Mouse (Mus musculus): ENCODE measurements around the gene Slc34a3.

Gene Slc34a3

DNA sequence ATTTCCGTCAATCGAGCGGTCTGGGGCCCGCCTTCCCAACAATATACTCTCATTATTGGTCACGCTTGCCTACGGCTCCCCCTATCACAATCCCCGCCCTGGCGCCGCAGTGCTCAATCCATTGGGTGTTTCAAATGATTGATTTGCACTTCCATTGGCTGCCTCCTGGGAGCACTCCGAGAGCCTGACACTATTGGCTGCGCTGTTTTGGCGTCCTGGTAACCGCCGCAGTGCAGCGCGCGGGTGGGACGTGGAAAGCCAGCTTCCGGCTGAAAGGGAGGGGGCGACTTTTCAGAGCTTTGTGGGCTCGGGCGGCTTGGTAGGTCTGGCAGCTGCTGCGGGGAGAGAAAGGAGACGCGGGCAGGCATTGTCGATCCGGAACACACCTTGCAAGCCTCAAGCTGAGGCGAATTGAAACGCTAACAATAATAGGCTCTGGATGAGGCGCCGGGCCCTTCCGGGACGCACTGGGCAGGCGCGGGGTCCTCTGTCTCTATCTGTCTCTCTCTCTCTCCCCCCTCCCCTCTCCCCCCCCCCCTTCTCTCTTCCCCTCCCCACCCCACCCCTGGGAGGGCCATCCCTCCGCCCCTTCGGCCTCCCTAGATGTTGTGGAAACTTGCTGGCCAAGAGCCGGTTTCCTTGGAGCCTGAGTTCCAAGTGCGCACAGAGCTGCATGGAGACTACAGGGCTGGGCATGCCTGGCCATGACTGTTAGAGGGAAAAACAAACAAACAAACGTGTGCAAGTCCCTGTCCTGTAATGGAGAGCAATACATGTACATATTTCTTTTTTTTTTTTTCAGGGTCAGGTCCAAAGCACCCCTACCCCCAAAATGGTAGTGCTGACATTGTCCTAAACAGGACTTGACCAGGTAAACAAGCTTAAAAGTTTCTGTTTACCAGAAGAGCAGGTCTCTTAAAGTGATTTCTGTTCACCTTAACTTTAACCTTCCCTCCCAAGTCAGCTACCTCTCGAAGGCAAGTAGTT, 9.1 kb downstream of the Slc34a3 start:
- peak; percentile 99 for DNase-seq (ENCODE audit: low spot score)

DNA sequence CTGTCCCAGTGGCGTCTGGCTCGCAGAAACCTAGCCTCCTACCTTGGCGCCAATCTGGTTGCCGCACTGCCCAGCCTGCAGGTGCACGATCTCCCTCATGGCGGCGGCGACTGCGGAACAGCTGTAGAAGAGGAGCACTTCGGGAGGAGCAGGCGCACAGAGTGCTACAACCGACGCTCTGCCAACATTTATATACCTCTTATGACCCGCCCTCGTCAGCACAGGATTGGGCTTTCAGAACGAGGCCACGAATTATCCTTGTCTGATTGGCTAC, 9.7 kb downstream of the Slc34a3 start, which contains the start of gene Tubb4b:
Gene Tubb4b (minus strand): TSS at position 211 of the 274 bp plus-strand sequence.
- DNase-seq (ENCODE audit: low spot score), result no peak

DNA sequence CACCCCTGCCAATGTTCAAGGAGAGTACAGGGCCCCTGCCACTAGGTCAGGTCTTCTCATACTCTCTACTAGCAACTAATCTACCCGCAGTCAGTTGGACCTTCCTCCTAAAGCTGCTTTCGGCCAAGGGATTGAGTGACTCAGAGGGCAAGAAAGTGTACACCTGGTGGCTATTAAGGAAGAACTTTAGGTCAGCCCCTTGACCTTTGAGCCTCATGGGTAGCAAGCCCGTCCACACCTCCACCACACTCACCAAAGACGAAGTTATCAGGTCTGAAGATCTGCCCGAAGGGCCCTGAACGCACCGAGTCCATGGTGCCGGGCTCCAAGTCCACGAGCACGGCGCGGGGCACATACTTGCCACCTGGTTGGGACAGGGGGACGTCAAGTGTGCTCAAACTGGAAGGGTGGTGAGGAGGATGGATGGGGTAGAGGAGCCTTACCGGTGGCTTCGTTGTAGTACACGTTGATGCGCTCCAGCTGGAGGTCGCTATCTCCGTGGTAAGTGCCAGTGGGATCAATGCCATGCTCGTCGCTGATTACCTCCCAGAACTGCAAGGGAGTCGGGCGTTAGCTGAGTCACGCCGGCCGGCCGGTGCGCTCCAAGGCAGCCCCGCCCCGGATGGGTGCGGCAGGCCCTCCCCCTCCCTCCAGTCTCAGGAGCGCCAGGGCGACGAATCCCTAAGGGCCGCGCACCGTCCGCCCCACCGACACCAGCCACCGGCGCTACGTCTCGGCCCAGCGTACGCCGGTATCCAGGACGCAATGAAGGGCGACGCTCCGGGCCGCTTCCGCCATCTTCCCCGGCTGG, 10.3 kb downstream of the Slc34a3 start:
- DNase-seq (ENCODE audit: low spot score), result no peak

DNA sequence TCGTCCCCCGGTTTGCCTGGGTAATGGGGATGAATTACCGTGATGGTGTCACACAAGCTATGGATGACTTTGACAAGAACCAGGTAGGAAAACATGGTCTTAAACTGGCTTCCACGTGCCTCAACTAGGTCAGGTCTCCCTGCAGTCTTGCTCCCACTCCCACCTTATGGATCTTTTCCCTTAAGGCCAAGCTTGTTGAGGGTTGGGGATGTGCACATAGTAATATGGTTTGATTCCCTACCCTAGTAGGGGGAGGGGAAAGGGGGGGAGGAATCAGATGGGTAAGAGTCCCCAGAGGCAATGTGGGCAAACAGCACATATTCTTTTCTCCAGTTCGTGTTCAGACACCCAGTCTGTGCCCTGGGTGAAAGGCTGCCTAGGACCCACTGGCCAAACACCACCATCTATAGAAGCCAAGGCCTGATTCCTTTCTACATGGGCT, 12.8 kb downstream of the Slc34a3 start:
- no peak for DNase-seq (ENCODE audit: low spot score)

DNA sequence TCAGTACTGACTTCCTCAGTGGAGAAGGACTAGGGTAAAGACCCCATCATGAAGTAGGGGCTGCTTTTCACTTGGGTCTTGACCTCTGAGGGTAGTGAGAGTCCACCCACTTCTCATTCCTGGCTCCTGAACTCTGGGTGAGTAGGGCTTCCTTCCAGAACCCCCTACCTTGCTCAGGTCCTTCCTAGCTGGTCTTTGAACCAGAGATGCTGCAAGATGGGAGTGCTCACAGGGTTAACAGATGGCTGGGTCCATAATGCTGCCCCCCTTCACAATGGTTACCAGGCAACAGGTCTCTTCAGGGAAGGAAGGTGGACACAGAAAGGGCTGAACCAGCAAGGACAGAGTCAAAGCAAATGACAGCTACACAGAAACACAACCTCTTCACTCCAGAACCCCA, 15.7 kb downstream of the Slc34a3 start, which contains the start of gene Fam166a:
Gene Fam166a (plus strand): TSS at position 301 of the 400 bp plus-strand sequence.
- DNase-seq (ENCODE audit: low spot score), result no peak

DNA sequence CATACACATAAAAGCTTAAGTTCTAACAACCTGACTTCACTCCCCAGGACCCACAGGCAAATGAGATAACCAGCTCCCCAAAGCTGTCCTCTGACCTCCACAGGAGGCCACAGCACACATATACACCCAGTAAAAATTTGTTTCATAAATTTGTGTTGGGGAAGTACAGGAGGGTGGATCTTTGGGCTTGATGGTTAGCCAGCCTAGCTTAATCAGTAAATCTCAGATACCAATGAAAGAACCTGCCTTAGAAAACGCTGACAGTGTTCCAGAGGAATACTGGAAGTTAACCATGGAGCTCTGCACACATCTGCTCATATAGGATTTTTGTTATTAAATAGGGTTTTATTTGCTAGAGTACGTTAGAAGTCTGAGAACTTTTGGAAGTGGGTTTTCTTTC, 16.5 kb downstream of the Slc34a3 start:
- no peak for DNase-seq (ENCODE audit: low spot score)

DNA sequence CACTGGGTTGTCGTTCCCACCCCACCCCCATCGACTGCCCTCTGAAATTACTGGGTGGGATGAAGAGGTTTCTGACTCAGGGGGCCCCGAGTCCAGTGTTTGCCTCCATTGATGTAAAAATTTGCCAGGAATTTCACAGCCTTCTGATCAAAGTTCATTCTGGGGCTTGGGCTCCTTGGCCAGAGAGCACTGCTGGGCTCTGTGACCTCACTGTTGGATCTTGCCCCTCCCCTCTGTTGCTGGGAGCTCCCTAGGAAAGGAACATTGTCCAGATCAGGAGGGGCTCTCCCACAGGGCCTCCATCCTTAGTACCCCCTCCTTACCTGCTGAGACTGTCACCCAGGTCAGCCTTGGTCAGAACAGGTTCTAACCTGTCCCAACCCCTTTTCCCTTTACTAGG, 19.7 kb downstream of the Slc34a3 start, which contains the start of gene Stpg3:
Gene Stpg3 (minus strand): TSS at position 194 of the 400 bp plus-strand sequence.
- no peak for DNase-seq (ENCODE audit: low spot score)

DNA sequence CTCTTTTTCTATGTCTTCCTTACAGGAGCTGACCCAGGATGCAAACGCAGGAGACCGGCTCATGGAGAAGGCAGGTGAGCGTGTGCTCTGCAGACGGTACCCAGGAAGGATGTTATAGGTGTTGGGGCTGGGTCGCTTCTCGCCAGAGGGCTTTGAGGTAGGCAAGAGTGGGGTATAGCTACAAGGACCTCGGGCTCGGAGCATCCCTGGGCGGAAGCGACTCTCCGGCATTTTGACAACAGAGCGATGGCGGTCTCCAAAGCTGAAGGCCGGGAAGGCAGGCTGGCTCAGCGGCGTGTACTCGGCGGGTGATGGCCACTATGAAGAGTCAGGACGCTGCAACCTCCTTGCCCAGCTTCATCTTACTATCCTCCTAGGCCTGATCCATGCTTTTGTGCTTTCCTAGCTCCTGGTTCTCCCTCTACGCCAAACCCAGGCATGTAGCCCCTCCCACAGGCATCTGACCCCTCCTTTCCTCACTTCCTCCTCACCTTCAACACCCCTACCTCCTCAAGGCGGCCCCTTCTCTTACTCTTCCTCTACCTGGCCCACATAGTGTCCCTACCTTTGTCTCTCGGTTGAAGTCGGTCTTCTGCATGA, 20.8 kb downstream of the Slc34a3 start:
- no peak for DNase-seq (ENCODE audit: low spot score)

DNA sequence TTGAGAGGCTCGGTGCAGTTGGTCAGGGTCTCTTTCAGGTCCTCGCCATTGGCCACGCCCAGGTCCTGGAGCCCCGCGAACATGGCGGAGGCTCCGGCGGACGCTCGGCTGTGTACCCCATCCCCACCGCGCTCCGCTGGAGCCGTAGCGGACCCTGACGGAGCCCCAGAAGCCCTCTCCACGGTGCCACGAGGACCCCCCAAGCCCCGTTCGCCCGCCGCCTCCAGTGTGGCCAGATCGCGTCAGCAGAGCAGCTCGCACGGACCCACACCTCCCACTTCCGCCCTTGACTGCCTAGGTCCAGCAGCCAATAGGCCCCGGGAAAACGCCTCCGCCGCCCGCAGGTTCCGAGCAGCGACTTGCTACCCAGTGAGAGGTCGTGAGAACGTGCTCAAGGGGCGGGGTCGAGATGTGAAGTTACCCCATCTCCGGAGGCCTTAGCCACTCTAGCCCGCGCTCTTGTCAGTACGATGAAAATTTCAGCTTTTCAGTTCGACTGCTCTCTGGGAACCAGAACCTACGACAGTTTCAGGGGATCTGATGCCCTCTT, 23.0 kb downstream of the Slc34a3 start, which contains the start of gene Nelfb:
Gene Nelfb (minus strand): TSS at position 369 of the 550 bp plus-strand sequence.
- peak; percentile 86 for DNase-seq (ENCODE audit: low spot score)

DNA sequence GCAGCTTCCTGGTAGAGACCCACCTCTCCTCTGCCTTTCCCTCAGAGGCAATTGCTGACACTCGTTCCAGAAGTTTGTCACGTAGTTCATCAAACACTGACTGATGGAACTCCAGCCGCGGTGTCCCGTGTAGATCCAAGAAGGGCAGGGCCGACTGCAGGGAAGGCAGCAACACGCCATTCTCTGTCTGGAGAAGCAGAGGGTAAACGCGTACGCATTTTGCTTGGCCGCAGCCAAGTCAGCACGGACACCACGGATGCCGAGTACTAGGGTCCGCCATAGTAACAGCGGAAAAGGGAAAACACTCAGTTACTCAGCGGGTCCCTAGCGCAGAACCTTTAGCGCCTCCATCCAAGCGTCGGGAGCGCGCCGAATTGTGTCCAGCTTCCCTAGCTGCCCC, 23.5 kb downstream of the Slc34a3 start:
- no peak for DNase-seq (ENCODE audit: low spot score)

DNA sequence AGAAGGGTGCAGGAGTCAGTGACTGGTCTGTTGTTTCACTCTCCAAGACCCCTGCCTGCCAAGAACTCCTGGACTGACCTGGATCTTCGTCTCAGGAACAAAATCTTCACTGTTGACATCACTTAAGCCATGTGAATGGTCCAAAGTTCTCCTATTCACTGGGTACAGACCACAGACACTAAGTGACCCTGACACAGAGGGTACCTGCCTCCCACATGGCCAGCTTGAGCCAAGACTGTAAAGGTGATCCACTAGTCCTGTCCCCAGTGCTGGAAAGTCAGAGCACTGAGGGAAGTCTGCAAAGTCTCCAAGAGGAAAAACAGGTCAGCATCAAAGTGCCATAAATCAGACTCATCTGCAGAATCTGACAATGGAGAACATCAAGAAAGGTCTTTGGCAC, 26.6 kb downstream of the Slc34a3 start:
- DNase-seq (ENCODE audit: low spot score), result no peak

DNA sequence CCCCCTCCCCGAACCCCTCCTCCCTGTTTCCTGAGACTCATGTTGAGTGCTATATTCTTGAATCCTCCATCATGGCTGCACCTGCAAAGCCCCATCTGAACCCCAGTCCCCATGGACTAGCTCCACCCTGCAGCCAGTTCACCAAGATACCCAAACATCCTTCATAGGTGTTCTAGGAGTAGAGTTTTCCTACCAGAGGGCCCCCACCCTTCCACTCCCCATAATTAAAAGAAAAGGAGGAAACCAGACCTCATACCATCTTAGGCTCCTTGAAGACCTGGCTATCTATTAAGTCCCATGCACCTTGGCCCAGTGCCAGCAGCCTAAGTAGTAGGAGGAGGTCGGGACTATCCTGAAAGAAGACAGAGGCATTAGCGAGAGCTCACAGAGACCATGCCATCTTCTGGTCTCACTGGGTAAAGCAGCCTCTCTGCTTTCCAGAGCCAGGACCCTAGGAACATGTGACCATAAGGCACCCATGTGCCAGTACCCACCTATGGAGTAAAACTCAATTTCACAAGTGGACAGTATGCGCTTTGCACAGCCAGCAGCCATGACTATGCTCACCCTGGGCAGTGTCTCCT, 30.4 kb downstream of the Slc34a3 start:
- DNase-seq (ENCODE audit: low spot score), result no peak

DNA sequence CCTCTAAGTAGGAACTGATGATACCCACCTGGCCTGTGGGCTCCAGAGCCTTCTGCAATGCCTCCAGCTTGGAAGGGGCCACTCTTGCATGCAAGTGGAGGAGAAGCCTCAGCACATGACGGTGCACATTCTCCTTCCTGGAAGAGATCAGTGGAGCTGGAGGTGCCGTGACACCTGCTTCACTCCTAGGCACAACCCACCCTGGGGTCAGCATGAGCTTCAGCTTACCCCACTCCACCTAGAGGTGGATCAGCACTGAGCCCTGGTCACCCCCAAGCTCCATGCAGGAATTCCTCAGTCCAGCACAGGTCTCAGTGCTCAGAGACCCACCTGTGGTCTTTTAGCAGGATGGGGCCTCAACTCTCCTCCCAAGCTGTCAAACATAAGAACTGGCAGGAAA, 33.5 kb downstream of the Slc34a3 start:
- no peak for DNase-seq (ENCODE audit: low spot score)

DNA sequence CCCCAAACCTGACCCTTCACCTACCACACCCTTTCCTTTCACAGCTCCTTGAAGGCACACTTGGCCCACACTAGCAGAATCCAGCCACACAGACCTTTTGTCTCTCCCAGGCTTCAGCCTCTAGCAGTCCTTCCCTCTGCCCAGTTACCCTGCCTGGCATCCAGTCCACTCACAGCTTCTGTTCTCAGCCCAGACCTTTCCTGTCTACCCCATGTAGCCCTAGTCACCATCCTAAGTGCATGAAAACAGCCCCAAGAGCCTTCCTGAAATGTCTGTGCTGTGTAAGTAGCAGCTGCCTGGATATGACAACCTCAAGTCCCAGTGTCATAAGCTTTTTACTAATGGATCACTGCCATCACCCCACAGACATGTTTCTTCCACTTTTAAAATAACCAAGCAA, 36.2 kb downstream of the Slc34a3 start:
- no peak for DNase-seq (ENCODE audit: low spot score)

DNA sequence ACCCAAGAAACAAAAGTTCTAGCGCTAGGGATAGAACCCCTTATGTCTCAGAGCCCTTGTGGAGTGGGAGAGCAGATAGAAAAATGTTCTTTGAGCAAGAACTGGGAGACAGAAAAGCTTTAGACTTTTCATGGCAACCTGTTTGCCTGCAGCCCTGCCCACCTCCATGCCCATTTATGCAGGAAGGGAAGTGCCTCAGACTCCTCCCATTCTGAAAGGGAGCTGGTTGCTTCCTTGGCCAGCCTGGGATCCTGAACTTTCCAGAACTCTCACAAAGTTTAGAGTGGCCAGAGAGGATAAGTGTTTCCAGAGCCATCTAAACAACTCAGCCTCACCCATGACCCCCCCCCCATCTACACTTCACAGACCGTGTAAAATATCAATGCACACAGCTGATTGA, 37.0 kb downstream of the Slc34a3 start:
- no peak for DNase-seq (ENCODE audit: low spot score)

DNA sequence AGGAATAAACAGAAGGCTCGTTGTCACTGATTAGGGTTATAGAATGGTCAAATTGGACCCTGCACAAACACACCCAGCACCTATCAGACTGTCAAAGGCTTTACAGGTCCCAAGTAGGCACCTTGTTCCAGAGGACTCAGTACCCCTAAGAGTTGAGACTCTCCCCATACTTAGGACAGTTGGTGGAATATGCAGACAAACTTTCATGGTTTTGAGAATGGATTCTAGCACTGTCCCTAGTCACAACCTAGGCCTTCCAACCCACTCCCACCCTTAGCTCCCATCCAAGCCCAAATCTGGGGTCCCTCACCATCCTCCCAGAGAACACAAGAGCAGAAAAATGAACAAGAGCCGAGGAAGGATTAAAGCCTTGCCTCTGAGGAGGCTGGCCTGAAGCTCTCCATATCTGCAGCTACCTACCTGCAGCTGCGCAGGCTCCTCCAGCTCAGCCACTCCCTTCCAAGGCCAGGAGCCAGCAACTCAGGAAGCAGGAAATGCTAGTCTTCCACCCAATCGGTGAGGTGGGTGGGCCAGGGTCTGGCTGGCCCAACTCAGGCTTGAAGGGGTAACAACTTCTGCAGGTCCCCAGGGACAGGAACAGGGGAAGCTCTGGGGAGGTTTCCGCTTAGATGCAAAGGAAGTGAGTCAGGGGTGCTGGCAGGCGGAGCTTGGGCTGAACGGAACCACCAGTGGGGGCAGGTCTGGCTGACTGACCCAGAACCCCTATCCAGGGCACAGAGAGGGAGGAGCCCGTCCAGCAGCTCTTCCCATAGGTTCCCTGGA, 37.8 kb downstream of the Slc34a3 start, which contains the start of gene Tor4a:
Gene Tor4a (minus strand): TSS at position 715 of the 783 bp plus-strand sequence.
- DNase-seq (ENCODE audit: low spot score), result peak; percentile 79

DNA sequence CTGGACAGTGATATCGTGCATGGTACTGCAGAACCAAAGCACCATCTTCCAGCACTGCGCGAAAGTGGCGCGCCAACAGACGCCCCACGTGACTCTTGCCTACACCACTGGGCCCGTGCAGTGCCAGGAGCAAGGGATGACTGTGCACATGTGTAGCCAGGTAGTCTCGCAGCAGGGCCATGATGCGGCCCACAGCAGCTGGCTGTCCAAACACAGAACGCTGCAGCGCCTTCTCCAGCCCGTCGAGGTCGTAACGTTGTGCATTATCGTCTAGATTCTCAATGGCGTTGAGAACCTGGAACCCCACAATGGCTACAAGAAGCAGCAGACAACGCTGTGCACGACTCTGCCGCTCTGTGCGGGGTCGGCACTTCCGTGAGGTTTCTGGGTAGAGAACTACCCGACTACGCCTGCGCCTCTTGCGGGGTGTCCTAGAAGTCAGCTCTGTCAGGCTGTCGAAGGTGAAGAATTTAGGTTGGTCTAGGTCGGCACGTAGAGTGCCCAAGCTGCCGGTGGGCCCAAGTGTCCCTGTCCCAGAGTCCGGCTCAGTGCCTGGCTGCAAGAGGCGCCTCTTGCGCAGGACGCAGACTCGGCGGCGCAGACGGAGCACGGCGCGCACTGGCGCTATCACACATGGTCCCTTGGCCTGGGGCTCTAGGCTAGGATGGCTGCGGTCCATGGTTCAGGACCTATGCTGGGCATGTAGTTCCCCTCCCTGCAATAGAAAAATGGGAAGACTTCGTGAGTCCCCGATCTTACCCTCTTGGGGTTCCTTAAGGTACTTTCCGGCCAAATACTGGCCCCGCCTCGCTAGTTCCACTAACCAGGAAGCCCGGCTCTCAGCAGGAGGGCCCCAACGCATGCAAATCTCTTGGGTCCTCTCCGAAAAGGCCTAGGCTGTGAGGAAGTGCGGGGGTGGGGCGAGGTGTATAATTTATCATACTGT, 38.7 kb downstream of the Slc34a3 start:
- DNase-seq (ENCODE audit: low spot score), result peak; percentile 59

DNA sequence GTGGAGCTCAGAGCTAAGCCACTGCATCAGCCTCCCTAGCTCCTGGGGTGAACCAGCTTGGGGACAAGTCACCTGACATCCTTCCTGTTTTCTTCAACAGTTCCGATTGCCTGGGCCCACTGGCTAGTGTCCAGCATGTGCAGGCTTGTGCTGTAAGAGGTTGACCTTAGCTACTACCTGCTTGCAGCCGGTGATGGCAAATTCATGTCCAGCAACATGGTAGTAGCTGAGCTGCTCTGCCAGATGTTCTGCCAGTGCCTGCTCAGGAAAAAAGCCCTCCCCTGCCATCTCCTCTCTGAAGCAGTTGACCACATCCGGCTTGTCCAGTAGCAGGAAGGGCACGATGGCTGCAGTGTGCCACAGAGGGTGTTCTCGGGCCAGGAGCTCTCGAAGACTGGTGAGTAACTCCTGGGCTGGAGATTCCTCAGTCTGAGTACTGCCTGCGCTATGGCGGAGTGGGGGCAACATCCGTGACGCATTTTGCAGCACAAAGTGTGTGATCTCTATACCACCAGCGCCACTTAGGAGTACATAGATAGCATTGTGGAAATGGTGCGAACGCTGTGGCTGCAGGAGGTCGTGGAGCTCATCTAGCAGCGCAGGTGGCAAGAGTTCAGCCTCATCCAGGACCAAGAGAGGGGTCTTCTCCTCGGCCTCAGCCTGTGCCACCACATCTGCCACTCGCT, 39.5 kb downstream of the Slc34a3 start:
- peak; percentile 49 for DNase-seq (ENCODE audit: low spot score)

DNA sequence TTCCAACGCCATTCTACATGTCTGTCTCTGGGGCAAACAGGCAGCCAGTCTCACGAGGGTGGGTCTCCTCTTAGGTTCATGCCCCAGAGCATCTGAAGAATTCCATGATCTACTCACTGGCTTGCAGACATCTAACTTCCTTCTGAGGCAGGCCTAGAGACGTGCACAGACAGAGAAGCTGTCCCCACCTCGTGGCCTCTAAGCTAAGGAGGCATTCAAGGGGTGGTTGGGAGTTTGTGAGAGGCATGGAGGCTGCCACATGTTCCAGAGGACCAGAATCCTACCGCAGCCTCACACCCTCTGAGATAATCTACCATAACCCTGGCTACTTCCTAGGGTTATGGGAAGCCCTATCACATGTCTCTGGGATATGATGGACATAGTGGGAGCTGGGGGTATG, 40.2 kb downstream of the Slc34a3 start:
- no peak for DNase-seq (ENCODE audit: low spot score)

All from T-cell, adult 2 months (primary cell).